Mouse (Mus musculus) neural tube, embryonic 12.5 days (tissue): ENCODE results near the gene M6pr. TPM values are rescaled to one million over a fixed set of nuclear protein-coding genes. Genes with fewer than 3 reads are reported as not detected.

ENCODE experiments used
- ATAC-seq: fragments of 200-750 bp; cut with Nextera tagmentation; 2 replicates; pipeline ENCODE4 v1.8.0; 2017; ENCODE audit warnings: low read depth, mild to moderate bottlenecking, moderate TSS enrichment, moderate library complexity; ENCODE audit not compliant: low FRiP score
- H3K27ac ChIP-seq: fragments of 300-500 bp; sonication (generic); 2 replicates; pipeline ENCODE4 v1.5.1; 2016
- H3K27me3 ChIP-seq: fragments of 300-500 bp; sonication (generic); replicated peaks from 2 replicates; pipeline ENCODE4 v1.6.1; 2016; ENCODE audit warnings: mild to moderate bottlenecking
- H3K36me3 ChIP-seq: fragments of 300-500 bp; sonication (generic); 2 replicates; pipeline ENCODE4 v1.6.1; 2016; ENCODE audit warnings: mild to moderate bottlenecking
- H3K4me1 ChIP-seq: fragments of 300-500 bp; sonication (generic); 2 replicates; pipeline ENCODE4 v1.6.1; 2016
- H3K4me2 ChIP-seq: fragments of 300-500 bp; sonication (generic); replicated peaks from 2 replicates; pipeline ENCODE4 v1.6.1; 2016; ENCODE audit warnings: mild to moderate bottlenecking
- H3K4me3 ChIP-seq: fragments of 300-500 bp; sonication (generic); 2 replicates; pipeline ENCODE4 v1.5.1; 2016
- H3K9ac ChIP-seq: fragments of 300-500 bp; sonication (generic); 2 replicates; pipeline ENCODE4 v1.6.1; 2016; ENCODE audit warnings: mild to moderate bottlenecking
- H3K9me3 ChIP-seq: fragments of 300-500 bp; sonication (generic); 2 replicates; pipeline ENCODE4 v1.6.1; 2016; ENCODE audit warnings: mild to moderate bottlenecking
- WGBS: fragments of 180-500 bp; shearing (Covaris S2); methylation state at CpG from one replicate; pipeline ENCODE4 v1.1.7; 2016; 5-methylcytosine and 5-hydroxymethylcytosine counted together
- polyA plus RNA-seq: library from polyadenylated mRNA; unstranded; fragments of >200 nt; fragmentation: Nextera tagmentation; extraction: Ambion mirVana; gene quantifications from 2 replicates; pipeline ENCODE4 v1.2.1, GENCODE M21; 2016

M6pr gene
- polyA plus RNA-seq, 1 experiment from 2014 or later, result 67.9 TPM

GRCm38 (mm10) chr6:122334786-122335340, 26.3 kb downstream of the M6pr start:
- no peak for ATAC-seq
- H3K36me3 ChIP-seq, result peaks cover 48% of the 10 kb centered on the region
- no peaks in the 10 kb centered on the region for H3K9me3 ChIP-seq
- H3K9ac ChIP-seq, result no peak overlapping the region
- H3K4me3 ChIP-seq, result no peak overlapping the region
- WGBS, result 84% methylated on average over 7 of the region's 7 CpGs
- peaks cover 11% of the 10 kb centered on the region; the same call in 1 of the 2 replicates for H3K4me1 ChIP-seq
- no peak overlapping the region for H3K4me2 ChIP-seq
- no peak overlapping the region for H3K27ac ChIP-seq
- no peaks in the 10 kb centered on the region for H3K27me3 ChIP-seq

- no peaks in the 10 kb centered on the region for H3K9me3 ChIP-seq
- H3K9ac ChIP-seq, result no peak overlapping the region
- H3K4me2 ChIP-seq, result peak overlapping the region; percentile 4
- no peak overlapping the region for H3K4me3 ChIP-seq
- H3K27ac ChIP-seq, result no peak overlapping the region
- ATAC-seq, result no peak
- WGBS, result 61% methylated on average over 6 of the region's 6 CpGs
- H3K27me3 ChIP-seq, result no peaks in the 10 kb centered on the region
- H3K36me3 ChIP-seq, result peaks cover 29% of the 10 kb centered on the region
- peaks cover 14% of the 10 kb centered on the region; the same call in 1 of the 2 replicates for H3K4me1 ChIP-seq
Measured at GRCm38 (mm10) chr6:122337546-122337945, 29.0 kb downstream of the M6pr start.

GRCm38 (mm10) chr6:122339047-122339647, 30.6 kb downstream of the M6pr start:
- Histone ChIP-seq H3K4me3 (peak overlapping the region; percentile 86), H3K9ac (peak overlapping the region; percentile 82), H3K9me3 (no peaks in the 10 kb centered on the region), H3K27me3 (no peaks in the 10 kb centered on the region), H3K4me2 (peak overlapping the region; percentile 77), H3K27ac (peak overlapping the region; percentile 90), H3K36me3 (peaks cover 13% of the 10 kb centered on the region), H3K4me1 (peaks cover 14% of the 10 kb centered on the region; the same call in 1 of the 2 replicates)
- peak; percentile 77 for ATAC-seq
- WGBS, result under 1% methylated on average over 48 of the region's 51 CpGs

- H3K4me1 ChIP-seq, result peaks cover 14% of the 10 kb centered on the region; the same call in 1 of the 2 replicates
- ATAC-seq, result peak; percentile 86
- peak overlapping the region; percentile 77 for H3K4me2 ChIP-seq
- H3K9ac ChIP-seq, result peak overlapping the region; percentile 82
- H3K36me3 ChIP-seq, result peaks cover 6% of the 10 kb centered on the region
- H3K4me3 ChIP-seq, result peak overlapping the region; percentile 86
- no peaks in the 10 kb centered on the region for H3K27me3 ChIP-seq
- H3K27ac ChIP-seq, result peak overlapping the region; percentile 90
- WGBS, result under 1% methylated on average over 47 of the region's 71 CpGs
- H3K9me3 ChIP-seq, result no peaks in the 10 kb centered on the region
Measured at GRCm38 (mm10) chr6:122339648-122340341, 31.3 kb downstream of the M6pr start.

- Histone ChIP-seq H3K36me3 (0 out of 2 replicates have a peak, but pooled peaks cover 4% of the 10 kb centered on the region), H3K4me1 (peaks cover 14% of the 10 kb centered on the region; the same call in 1 of the 2 replicates), H3K27ac (peak within 1 kb of the TSS; percentile 90), H3K4me3 (peak within 1 kb of the TSS; percentile 86), H3K9ac (peak within 1 kb of the TSS; percentile 82), H3K4me2 (peak within 1 kb of the TSS; percentile 77), H3K27me3 (no peaks in the 10 kb centered on the region), H3K9me3 (no peaks in the 10 kb centered on the region)
- 1% methylated on average over 17 of the region's 17 CpGs for WGBS
- peak; percentile 57 for ATAC-seq
Measured at GRCm38 (mm10) chr6:122340349-122341000, 32.0 kb downstream of the M6pr start, which contains the start of gene Phc1. Gene Phc1 (minus strand): TSS chr6:122340561.

- H3K27ac ChIP-seq, result 0 out of 2 replicates have a peak overlapping the region, but pooled peaks have one; percentile 42
- H3K4me2 ChIP-seq, result peak overlapping the region; percentile 77
- no peaks in the 10 kb centered on the region for H3K27me3 ChIP-seq
- H3K4me3 ChIP-seq, result no peak overlapping the region
- H3K9ac ChIP-seq, result no peak overlapping the region
- H3K36me3 ChIP-seq, result 0 out of 2 replicates have a peak, but pooled peaks cover under 1% of the 10 kb centered on the region
- no peak for ATAC-seq
- WGBS, result 37% methylated on average over 7 of the region's 7 CpGs
- no peaks in the 10 kb centered on the region for H3K9me3 ChIP-seq
- peaks cover 14% of the 10 kb centered on the region; the same call in 1 of the 2 replicates for H3K4me1 ChIP-seq
Measured at GRCm38 (mm10) chr6:122341038-122341810, 32.7 kb downstream of the M6pr start.

- no peaks in the 10 kb centered on the region for H3K36me3 ChIP-seq
- no peak for ATAC-seq
- H3K4me3 ChIP-seq, result no peak overlapping the region
- no peak overlapping the region for H3K27ac ChIP-seq
- H3K9me3 ChIP-seq, result no peaks in the 10 kb centered on the region
- WGBS, result 19% methylated on average over 5 of the region's 5 CpGs
- peaks cover 13% of the 10 kb centered on the region; the same call in 1 of the 2 replicates for H3K4me1 ChIP-seq
- H3K27me3 ChIP-seq, result no peaks in the 10 kb centered on the region
- H3K4me2 ChIP-seq, result no peak overlapping the region
- no peak overlapping the region for H3K9ac ChIP-seq
Measured at GRCm38 (mm10) chr6:122342125-122342524, 33.6 kb downstream of the M6pr start.

- H3K27ac ChIP-seq, result no peak overlapping the region
- H3K9me3 ChIP-seq, result no peaks in the 10 kb centered on the region
- WGBS, result 64% methylated on average over 10 of the region's 10 CpGs
- no peak overlapping the region for H3K9ac ChIP-seq
- H3K4me1 ChIP-seq, result peaks cover 4% of the 10 kb centered on the region; the same call in 1 of the 2 replicates
- no peak for ATAC-seq
- H3K36me3 ChIP-seq, result no peaks in the 10 kb centered on the region
- no peak overlapping the region for H3K4me3 ChIP-seq
- no peak overlapping the region for H3K4me2 ChIP-seq
- H3K27me3 ChIP-seq, result no peaks in the 10 kb centered on the region
Measured at GRCm38 (mm10) chr6:122343719-122344118, 35.2 kb downstream of the M6pr start.

- ATAC-seq, result no peak
- WGBS, result 66% methylated on average over 9 of the region's 9 CpGs
- H3K4me2 ChIP-seq, result no peak overlapping the region
- no peaks in the 10 kb centered on the region for H3K9me3 ChIP-seq
- no peaks in the 10 kb centered on the region for H3K27me3 ChIP-seq
- H3K9ac ChIP-seq, result no peak overlapping the region
- no peaks in the 10 kb centered on the region for H3K36me3 ChIP-seq
- H3K4me1 ChIP-seq, result 0 out of 2 replicates have a peak, but pooled peaks cover 3% of the 10 kb centered on the region
- H3K4me3 ChIP-seq, result no peak overlapping the region
- no peak overlapping the region for H3K27ac ChIP-seq
Measured at GRCm38 (mm10) chr6:122344386-122345116, 36.0 kb downstream of the M6pr start.

- ATAC-seq, result no peak
- Histone ChIP-seq H3K27me3 (no peaks in the 10 kb centered on the region), H3K36me3 (no peaks in the 10 kb centered on the region), H3K4me3 (no peak overlapping the region), H3K4me1 (0 out of 2 replicates have a peak, but pooled peaks cover 3% of the 10 kb centered on the region), H3K9me3 (no peaks in the 10 kb centered on the region), H3K4me2 (no peak overlapping the region), H3K27ac (no peak overlapping the region), H3K9ac (no peak overlapping the region)
- 90% methylated on average over 6 of the region's 6 CpGs for WGBS
Measured at GRCm38 (mm10) chr6:122345731-122346130, 37.2 kb downstream of the M6pr start.

GRCm38 (mm10) chr6:122346399-122346798, 37.9 kb downstream of the M6pr start:
- WGBS, result 92% methylated on average over 7 of the region's 7 CpGs
- H3K36me3 ChIP-seq, result no peaks in the 10 kb centered on the region
- no peak overlapping the region for H3K4me2 ChIP-seq
- no peak for ATAC-seq
- no peaks in the 10 kb centered on the region for H3K4me1 ChIP-seq
- no peaks in the 10 kb centered on the region for H3K27me3 ChIP-seq
- no peak overlapping the region for H3K27ac ChIP-seq
- no peak overlapping the region for H3K9ac ChIP-seq
- no peak overlapping the region for H3K4me3 ChIP-seq
- H3K9me3 ChIP-seq, result no peaks in the 10 kb centered on the region
